Mouse (Mus musculus) stomach, embryonic 14.5 days (tissue): ENCODE results near the gene Aurkb. TPM values are rescaled to one million over a fixed set of nuclear protein-coding genes. Genes with fewer than 3 reads are reported as not detected.
A peak's percentile ranks its signal among the peaks of the same experiment; 100 is the strongest.

Source experiments
- ATAC-seq: fragments of 200-750 bp; cut with Nextera tagmentation; 2 replicates; pipeline ENCODE4 v1.8.0; 2017; ENCODE audit warnings: low read depth, moderate TSS enrichment; ENCODE audit not compliant: insufficient number of reproducible peaks, insufficient read depth, low FRiP score
- H3K27ac ChIP-seq: fragments of 300-500 bp; sonication (generic); 2 replicates; pipeline ENCODE4 v1.5.1; 2014; ENCODE audit warnings: mild to moderate bottlenecking, low read length, moderate library complexity, mixed read lengths
- H3K27me3 ChIP-seq: fragments of 300-500 bp; sonication (generic); 2 replicates; pipeline ENCODE4 v1.6.1; 2014; ENCODE audit warnings: low read length, control low read depth, mixed read lengths; ENCODE audit not compliant: control insufficient read depth, insufficient read depth
- H3K36me3 ChIP-seq: fragments of 300-500 bp; sonication (generic); 2 replicates; pipeline ENCODE4 v1.6.1; 2014; ENCODE audit warnings: mild to moderate bottlenecking, control low read depth, low read length, moderate library complexity, mixed read lengths; ENCODE audit not compliant: control insufficient read depth, insufficient read depth
- H3K4me1 ChIP-seq: fragments of 300-500 bp; sonication (generic); 2 replicates; pipeline ENCODE4 v1.6.1; 2014; ENCODE audit warnings: low read length, control low read depth, mixed read lengths; ENCODE audit not compliant: control insufficient read depth, insufficient read depth
- H3K4me2 ChIP-seq: fragments of 300-500 bp; sonication (generic); replicated peaks from 2 replicates; pipeline ENCODE4 v1.6.1; 2014; ENCODE audit warnings: low read depth, low read length, control low read depth
- H3K4me3 ChIP-seq: fragments of 300-500 bp; sonication (generic); 2 replicates; pipeline ENCODE4 v1.5.1; 2014; ENCODE audit warnings: low read depth, low read length, control low read depth
- H3K9ac ChIP-seq: fragments of 300-500 bp; sonication (generic); replicated peaks from 2 replicates; pipeline ENCODE4 v1.6.1; 2014; ENCODE audit warnings: low read depth, mild to moderate bottlenecking, control low read depth, low read length, moderate library complexity, mixed read lengths
- H3K9me3 ChIP-seq: fragments of 300-500 bp; sonication (generic); 2 replicates; pipeline ENCODE4 v1.6.1; 2016; ENCODE audit warnings: low read depth, low read length, control low read depth; ENCODE audit not compliant: control insufficient read depth
- WGBS: fragments of 180-500 bp; shearing (Covaris S2); extraction: QIAGEN DNeasy Blood & Tissue Kit; methylation state at CpG from one replicate; pipeline ENCODE4 v1.1.7; 2014; 5-methylcytosine and 5-hydroxymethylcytosine counted together
- polyA plus RNA-seq: library from polyadenylated mRNA; unstranded; fragments of >200 nt; fragmentation: Nextera tagmentation; extraction: Ambion mirVana; gene quantifications from 2 replicates; pipeline ENCODE4 v1.2.1, GENCODE M21; 2014

Aurkb gene
- polyA plus RNA-seq, 1 experiment from 2014 or later: 153 TPM

- H3K4me1 ChIP-seq: peaks cover 29% of the 10 kb centered on the region
- H3K9ac ChIP-seq: no peak overlapping the region
- H3K4me3 ChIP-seq: no peak overlapping the region
- no peak for ATAC-seq
- no peaks in the 10 kb centered on the region for H3K27me3 ChIP-seq
- H3K9me3 ChIP-seq: no peaks in the 10 kb centered on the region
- H3K27ac ChIP-seq: peak overlapping the region; percentile 91; the same call in 1 of the 2 replicates
- H3K36me3 ChIP-seq: peaks cover 23% of the 10 kb centered on the region
- 68% methylated on average over 2 of the region's 2 CpGs for WGBS
- H3K4me2 ChIP-seq: peak overlapping the region; percentile 74; the same call in 1 of the 2 replicates
Observed at GRCm38 (mm10) chr11:69087597-69087996, 42.1 kb downstream of the Aurkb start.

GRCm38 (mm10) chr11:69088103-69088855 is 42.8 kb downstream of the Aurkb start, which contains the start of gene Vamp2:
Gene Vamp2, plus strand, starts transcription at chr11:69088490.
- Histone ChIP-seq H3K27ac (peak within 1 kb of the TSS; percentile 91), H3K4me2 (peak within 1 kb of the TSS; percentile 74), H3K4me1 (peaks cover 29% of the 10 kb centered on the region), H3K9me3 (no peaks in the 10 kb centered on the region), H3K4me3 (peak within 1 kb of the TSS; percentile 99), H3K27me3 (no peaks in the 10 kb centered on the region), H3K36me3 (peaks cover 24% of the 10 kb centered on the region), H3K9ac (peak within 1 kb of the TSS; percentile 99)
- WGBS: 1% methylated on average over 59 of the region's 67 CpGs
- peak; percentile 76 for ATAC-seq

GRCm38 (mm10) chr11:69088856-69089615 is 43.6 kb downstream of the Aurkb start:
- peak; percentile 2; the same call in 1 of the 2 replicates for ATAC-seq
- Histone ChIP-seq H3K27ac (peak overlapping the region; percentile 91), H3K4me1 (peaks cover 29% of the 10 kb centered on the region), H3K4me2 (peak overlapping the region; percentile 74), H3K36me3 (peaks cover 24% of the 10 kb centered on the region), H3K4me3 (peak overlapping the region; percentile 99), H3K9me3 (no peaks in the 10 kb centered on the region), H3K27me3 (no peaks in the 10 kb centered on the region), H3K9ac (peak overlapping the region; percentile 99)
- 10% methylated on average over 25 of the region's 25 CpGs for WGBS

- ATAC-seq: no peak
- no peaks in the 10 kb centered on the region for H3K27me3 ChIP-seq
- no peaks in the 10 kb centered on the region for H3K9me3 ChIP-seq
- WGBS: 84% methylated on average over 12 of the region's 12 CpGs
- peak overlapping the region; percentile 99 for H3K4me3 ChIP-seq
- H3K27ac ChIP-seq: no peak overlapping the region; the same call in 1 of the 2 replicates
- H3K36me3 ChIP-seq: peaks cover 24% of the 10 kb centered on the region
- H3K9ac ChIP-seq: peak overlapping the region; percentile 99
- H3K4me1 ChIP-seq: peaks cover 31% of the 10 kb centered on the region
- H3K4me2 ChIP-seq: peak overlapping the region; percentile 74
Observed at GRCm38 (mm10) chr11:69089616-69090290, 44.3 kb downstream of the Aurkb start.

- 48% methylated on average over 6 of the region's 6 CpGs for WGBS
- H3K27ac ChIP-seq: peak overlapping the region; percentile 22; the same call in 1 of the 2 replicates
- H3K9me3 ChIP-seq: no peaks in the 10 kb centered on the region
- no peak overlapping the region for H3K4me3 ChIP-seq
- ATAC-seq: no peak
- H3K27me3 ChIP-seq: no peaks in the 10 kb centered on the region
- no peak overlapping the region for H3K9ac ChIP-seq
- peaks cover 24% of the 10 kb centered on the region for H3K36me3 ChIP-seq
- H3K4me2 ChIP-seq: peak overlapping the region; percentile 74
- H3K4me1 ChIP-seq: peaks cover 31% of the 10 kb centered on the region
Observed at GRCm38 (mm10) chr11:69090367-69090766, 44.9 kb downstream of the Aurkb start.

- Histone ChIP-seq H3K27me3 (no peaks in the 10 kb centered on the region), H3K36me3 (peaks cover 24% of the 10 kb centered on the region), H3K9ac (no peak overlapping the region), H3K4me3 (no peak overlapping the region), H3K9me3 (no peaks in the 10 kb centered on the region), H3K27ac (no peak overlapping the region), H3K4me2 (no peak overlapping the region), H3K4me1 (peaks cover 29% of the 10 kb centered on the region)
- WGBS: 69% methylated on average over 7 of the region's 7 CpGs
- ATAC-seq: no peak
Observed at GRCm38 (mm10) chr11:69091566-69092385, 46.3 kb downstream of the Aurkb start.

GRCm38 (mm10) chr11:69092386-69092751 is 46.9 kb downstream of the Aurkb start:
- no peaks in the 10 kb centered on the region for H3K9me3 ChIP-seq
- no peak overlapping the region for H3K9ac ChIP-seq
- ATAC-seq: no peak
- no peaks in the 10 kb centered on the region for H3K27me3 ChIP-seq
- WGBS: 2% methylated on average over 3 of the region's 3 CpGs
- peaks cover 30% of the 10 kb centered on the region for H3K4me1 ChIP-seq
- H3K36me3 ChIP-seq: peaks cover 24% of the 10 kb centered on the region
- no peak overlapping the region for H3K4me2 ChIP-seq
- H3K4me3 ChIP-seq: no peak overlapping the region
- no peak overlapping the region for H3K27ac ChIP-seq
